Mouse (Mus musculus): ENCODE measurements at regions not wholly inside any gene's neighbourhood (a gene's known extent, or its start where the extent isn't known, plus 50 kb on each side); places are given as distances from the start of the nearest gene placed in this dataset.
A peak's percentile ranks its signal among the peaks of the same experiment; 100 is the strongest.

DNA sequence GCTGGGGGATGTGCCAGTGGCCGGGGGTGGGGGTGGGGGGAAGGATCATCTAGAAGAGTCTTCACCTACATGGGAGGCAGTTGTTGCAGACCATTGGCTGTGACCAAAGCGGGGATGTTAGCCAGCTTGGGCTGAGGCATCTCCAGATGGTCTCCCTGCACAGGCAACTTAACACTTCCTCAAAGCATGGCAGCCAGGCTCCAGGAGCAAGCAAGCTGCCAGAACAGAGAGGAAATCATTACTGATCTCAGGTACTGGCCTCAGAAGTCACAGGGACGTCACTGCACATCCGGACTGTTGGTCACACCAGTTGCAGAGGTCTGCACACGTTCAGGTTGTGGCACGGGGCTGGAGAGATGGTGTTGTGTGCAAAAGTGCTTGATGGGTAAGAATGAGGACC, 321.1 kb upstream of the Tbx3 start:
- 77% methylated on average over 6 of the region's 6 CpGs for WGBS
- Histone ChIP-seq H3K36me3 (ENCODE audit: insufficient read depth) (no peaks in the 10 kb centered on the region), H3K9ac (no peak overlapping the region), H3K9me3 (ENCODE audit: low read length) (no peaks in the 10 kb centered on the region), H3K4me3 (ENCODE audit: low read depth, low read length) (no peak overlapping the region), H3K27me3 (ENCODE audit: insufficient read depth, low read length) (no peaks in the 10 kb centered on the region), H3K4me1 (ENCODE audit: insufficient read depth) (no peaks in the 10 kb centered on the region), H3K27ac (ENCODE audit: low read depth, low read length) (no peak overlapping the region), H3K4me2 (ENCODE audit: low read depth) (no peak overlapping the region)
- TF ChIP-seq CTCF (IDR thresholded peaks at IDR 0.05; ENCODE audit: low read depth), result no peak
- ATAC-seq (no peak), DNase-seq (no peak)

DNA sequence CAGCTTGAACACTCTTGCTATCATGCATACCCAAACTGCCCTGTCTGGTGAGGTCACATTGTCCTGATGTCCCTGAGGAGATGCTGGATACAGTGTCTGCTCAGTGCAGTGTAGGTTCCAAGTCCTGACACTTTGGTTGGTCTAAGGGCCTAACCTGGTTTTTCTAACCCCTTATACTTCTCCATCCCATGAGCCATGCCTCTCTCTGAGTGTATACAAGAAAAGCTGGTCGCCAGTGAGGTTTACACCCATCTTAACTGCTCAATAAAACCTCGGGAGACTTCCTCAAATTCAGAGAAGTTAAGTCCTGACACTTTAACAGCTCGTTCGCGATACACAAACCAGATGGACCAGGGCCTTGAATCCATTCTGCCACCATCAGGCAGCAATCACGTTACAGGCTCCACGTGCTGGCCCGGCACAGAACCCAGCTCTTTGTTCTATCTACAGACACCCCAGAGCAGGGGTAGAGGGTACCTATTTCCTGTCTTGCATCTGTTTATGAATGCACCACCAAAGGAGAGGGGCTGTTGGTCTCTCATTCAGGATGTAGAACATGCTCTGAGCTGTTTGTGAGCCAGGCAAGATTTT, 320.0 kb upstream of the Tbx3 start:
- H3K27me3 ChIP-seq (ENCODE audit: insufficient read depth, low read length), result no peaks in the 10 kb centered on the region
- ATAC-seq (no peak), DNase-seq (no peak)
- no peaks in the 10 kb centered on the region for H3K4me1 ChIP-seq (ENCODE audit: insufficient read depth)
- WGBS, result 67% methylated on average over 8 of the region's 8 CpGs
- H3K9me3 ChIP-seq (ENCODE audit: low read length), result no peaks in the 10 kb centered on the region
- H3K9ac ChIP-seq, result no peak overlapping the region
- no peak overlapping the region for H3K4me2 ChIP-seq (ENCODE audit: low read depth)
- no peak overlapping the region for H3K27ac ChIP-seq (ENCODE audit: low read depth, low read length)
- no peak for TF ChIP-seq CTCF (IDR thresholded peaks at IDR 0.05; ENCODE audit: low read depth)
- no peaks in the 10 kb centered on the region for H3K36me3 ChIP-seq (ENCODE audit: insufficient read depth)
- H3K4me3 ChIP-seq (ENCODE audit: low read depth, low read length), result no peak overlapping the region

DNA sequence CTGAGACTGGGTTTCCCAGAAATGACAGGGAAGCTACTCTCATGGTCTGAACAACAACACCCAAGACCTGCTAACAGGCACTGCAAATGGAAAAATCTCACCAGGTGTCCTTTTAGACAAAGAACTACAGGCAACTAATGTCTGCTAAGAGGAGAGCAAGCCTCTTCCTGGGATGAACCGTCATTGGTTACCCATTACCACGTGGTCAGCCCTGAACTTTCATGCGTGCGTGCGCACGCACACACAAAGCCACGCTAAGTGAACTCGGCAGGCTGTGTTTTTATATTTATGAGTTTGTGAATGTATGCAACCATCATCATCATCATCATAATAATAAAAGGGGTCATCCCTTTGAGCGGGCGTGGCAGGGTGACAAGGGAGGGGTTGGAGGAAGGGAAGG, 315.0 kb upstream of the Tbx3 start:
- no peak for DNase-seq
- WGBS, result 89% methylated on average over 10 of the region's 10 CpGs
- no peak overlapping the region for H3K9ac ChIP-seq
- ATAC-seq, result no peak
- no peaks in the 10 kb centered on the region for H3K27me3 ChIP-seq (ENCODE audit: insufficient read depth, low read length)
- no peaks in the 10 kb centered on the region for H3K9me3 ChIP-seq (ENCODE audit: low read length)
- H3K27ac ChIP-seq (ENCODE audit: low read depth, low read length), result no peak overlapping the region
- H3K4me2 ChIP-seq (ENCODE audit: low read depth), result no peak overlapping the region
- TF ChIP-seq CTCF (IDR thresholded peaks at IDR 0.05; ENCODE audit: low read depth), result no peak
- no peaks in the 10 kb centered on the region for H3K36me3 ChIP-seq (ENCODE audit: insufficient read depth)
- H3K4me1 ChIP-seq (ENCODE audit: insufficient read depth), result no peaks in the 10 kb centered on the region
- no peak overlapping the region for H3K4me3 ChIP-seq (ENCODE audit: low read depth, low read length)

DNA sequence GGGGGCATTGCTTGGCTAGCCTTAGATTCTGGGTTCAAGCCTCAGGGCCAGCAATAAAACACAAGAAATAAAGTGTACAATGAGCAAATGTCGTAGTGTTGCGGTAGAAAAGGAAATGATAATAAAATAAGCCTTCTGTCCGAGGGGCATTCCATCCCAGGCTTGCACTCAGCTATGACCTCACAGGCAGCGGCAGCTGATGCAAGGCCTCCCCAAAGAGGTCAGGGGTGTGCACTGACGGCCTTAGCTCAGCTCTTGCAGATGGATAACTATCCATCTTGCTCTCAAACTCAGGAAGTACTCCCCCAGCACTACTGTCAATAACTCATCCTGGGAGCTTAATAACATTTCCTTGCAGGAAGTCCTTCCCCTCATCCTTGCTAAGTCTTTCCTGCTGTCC, 314.4 kb upstream of the Tbx3 start:
- no peak for DNase-seq
- H3K4me1 ChIP-seq (ENCODE audit: insufficient read depth), result no peaks in the 10 kb centered on the region
- no peaks in the 10 kb centered on the region for H3K9me3 ChIP-seq (ENCODE audit: low read length)
- no peaks in the 10 kb centered on the region for H3K36me3 ChIP-seq (ENCODE audit: insufficient read depth)
- no peaks in the 10 kb centered on the region for H3K27me3 ChIP-seq (ENCODE audit: insufficient read depth, low read length)
- H3K4me2 ChIP-seq (ENCODE audit: low read depth), result no peak overlapping the region
- H3K9ac ChIP-seq, result no peak overlapping the region
- TF ChIP-seq CTCF (IDR thresholded peaks at IDR 0.05; ENCODE audit: low read depth), result no peak
- ATAC-seq, result no peak
- WGBS, result 85% methylated on average over 5 of the region's 5 CpGs
- no peak overlapping the region for H3K4me3 ChIP-seq (ENCODE audit: low read depth, low read length)
- H3K27ac ChIP-seq (ENCODE audit: low read depth, low read length), result no peak overlapping the region

DNA sequence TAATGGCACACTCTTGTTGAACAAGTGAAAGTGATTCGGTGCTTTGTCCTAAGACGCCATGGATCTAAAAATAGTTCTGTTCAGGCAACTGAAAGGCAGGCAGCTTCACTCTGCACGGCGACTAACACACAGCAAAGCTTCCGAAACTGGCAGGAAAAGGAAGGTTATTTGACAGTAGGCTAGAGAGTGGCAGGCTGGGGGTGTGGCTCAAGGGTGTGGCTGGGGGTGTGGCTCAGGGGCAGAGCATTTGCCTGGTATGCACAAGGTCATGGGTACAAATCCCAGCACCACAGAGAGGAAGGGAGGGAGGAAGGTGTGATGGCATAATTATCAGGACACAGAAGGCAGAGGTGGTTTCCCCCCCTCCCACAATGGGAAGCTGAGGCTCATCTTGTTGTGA, 310.8 kb upstream of the Tbx3 start:
- DNase-seq (no peak), ATAC-seq (no peak; the same call in 1 of the 2 replicates)
- Histone ChIP-seq H3K4me2 (ENCODE audit: low read depth) (no peak overlapping the region), H3K4me3 (ENCODE audit: low read depth, low read length) (no peak overlapping the region), H3K36me3 (ENCODE audit: insufficient read depth) (no peaks in the 10 kb centered on the region), H3K27ac (ENCODE audit: low read depth, low read length) (no peak overlapping the region), H3K9ac (no peak overlapping the region), H3K4me1 (ENCODE audit: insufficient read depth) (no peaks in the 10 kb centered on the region), H3K9me3 (ENCODE audit: low read length) (no peaks in the 10 kb centered on the region), H3K27me3 (ENCODE audit: insufficient read depth, low read length) (no peaks in the 10 kb centered on the region)
- no peak for TF ChIP-seq CTCF (IDR thresholded peaks at IDR 0.05; ENCODE audit: low read depth)
- WGBS, result 45% methylated on average over 5 of the region's 5 CpGs

DNA sequence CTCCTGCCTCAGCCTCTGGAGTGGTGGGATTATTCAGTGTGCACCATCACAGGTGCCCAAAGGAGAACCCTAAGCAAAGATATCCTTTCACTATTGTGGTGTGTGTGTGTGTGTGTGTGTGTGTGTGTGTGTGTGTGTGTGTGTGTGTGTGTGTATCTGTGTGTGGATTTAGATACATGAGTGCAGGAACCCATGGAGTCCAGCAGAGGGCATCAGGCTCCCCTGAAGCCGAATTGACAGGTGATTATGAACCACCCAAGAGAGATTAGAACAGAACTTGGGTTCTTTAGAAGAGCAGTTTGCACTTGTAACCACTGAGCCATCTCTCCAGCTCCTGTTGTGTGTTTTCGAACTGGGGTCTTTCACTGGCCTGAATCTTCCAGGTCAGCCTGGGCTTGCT, 310.1 kb upstream of the Tbx3 start:
- Histone ChIP-seq H3K4me2 (ENCODE audit: low read depth) (no peak overlapping the region), H3K36me3 (ENCODE audit: insufficient read depth) (no peaks in the 10 kb centered on the region), H3K4me3 (ENCODE audit: low read depth, low read length) (no peak overlapping the region), H3K9ac (no peak overlapping the region), H3K4me1 (ENCODE audit: insufficient read depth) (no peaks in the 10 kb centered on the region), H3K9me3 (ENCODE audit: low read length) (no peaks in the 10 kb centered on the region), H3K27ac (ENCODE audit: low read depth, low read length) (no peak overlapping the region), H3K27me3 (ENCODE audit: insufficient read depth, low read length) (no peaks in the 10 kb centered on the region)
- 88% methylated on average over 2 of the region's 2 CpGs for WGBS
- no peak for DNase-seq
- no peak for ATAC-seq
- TF ChIP-seq CTCF (IDR thresholded peaks at IDR 0.05; ENCODE audit: low read depth), result peak; percentile 21; the same call in 1 of the 2 replicates

DNA sequence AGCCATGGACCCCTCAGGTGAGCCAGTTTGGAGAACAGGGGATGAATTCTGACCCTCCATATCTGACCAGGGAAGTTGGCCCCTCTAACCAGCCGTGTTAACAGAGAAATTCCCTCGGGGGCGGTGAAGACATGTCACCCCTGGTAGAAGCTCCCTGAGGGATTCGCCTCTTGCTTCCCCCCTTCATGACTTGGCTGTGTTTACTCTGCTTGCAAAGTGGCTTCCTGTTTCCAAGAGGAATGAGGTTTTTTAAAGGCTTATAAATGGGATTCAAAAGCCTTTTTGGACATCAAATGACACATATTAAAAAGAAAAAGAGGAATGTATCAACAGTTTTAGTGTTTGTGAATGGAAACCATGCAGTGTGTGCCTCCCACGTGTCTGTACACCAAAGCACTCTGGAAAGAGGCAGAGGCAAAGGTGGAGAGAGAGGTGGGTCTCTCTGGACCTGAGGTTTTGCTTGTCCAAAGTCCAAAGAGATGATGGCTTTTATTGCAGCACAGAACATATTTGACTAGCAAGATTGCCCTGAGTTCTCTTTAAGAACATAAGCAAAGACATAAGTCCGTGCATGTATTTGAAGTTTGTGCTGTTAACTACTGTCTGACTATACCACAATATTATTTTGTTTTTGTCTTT, 308.9 kb upstream of the Tbx3 start:
- WGBS, result 79% methylated on average over 6 of the region's 6 CpGs

More for the DNA sequence above, 308.9 kb upstream of the Tbx3 start:
- TF ChIP-seq CTCF (IDR thresholded peaks at IDR 0.05; ENCODE audit: low read depth), result no peak
- no peaks in the 10 kb centered on the region for H3K27me3 ChIP-seq (ENCODE audit: insufficient read depth, low read length)
- no peak for DNase-seq
- H3K9me3 ChIP-seq (ENCODE audit: low read length), result no peaks in the 10 kb centered on the region
- H3K4me3 ChIP-seq (ENCODE audit: low read depth, low read length), result no peak overlapping the region
- H3K4me1 ChIP-seq (ENCODE audit: insufficient read depth), result no peaks in the 10 kb centered on the region
- no peak for ATAC-seq
- no peaks in the 10 kb centered on the region for H3K36me3 ChIP-seq (ENCODE audit: insufficient read depth)
- no peak overlapping the region for H3K27ac ChIP-seq (ENCODE audit: low read depth, low read length)
- no peak overlapping the region for H3K4me2 ChIP-seq (ENCODE audit: low read depth)
- no peak overlapping the region for H3K9ac ChIP-seq
